Mouse (Mus musculus) R1 (cell line): ENCODE results near the gene Fjx1.

ENCODE experiments used
- DNase-seq: peaks from one replicate; pipeline ENCODE4 v3.0.0-alpha.2; 2018; ENCODE audit warnings: low read depth, low spot score

Fjx1 gene

GRCm38 (mm10) chr2:102451671-102452549 is at the start of gene Fjx1:
Fjx1 (minus strand) TSS chr2:102452499.
- peak; percentile 90 for DNase-seq

DNA sequence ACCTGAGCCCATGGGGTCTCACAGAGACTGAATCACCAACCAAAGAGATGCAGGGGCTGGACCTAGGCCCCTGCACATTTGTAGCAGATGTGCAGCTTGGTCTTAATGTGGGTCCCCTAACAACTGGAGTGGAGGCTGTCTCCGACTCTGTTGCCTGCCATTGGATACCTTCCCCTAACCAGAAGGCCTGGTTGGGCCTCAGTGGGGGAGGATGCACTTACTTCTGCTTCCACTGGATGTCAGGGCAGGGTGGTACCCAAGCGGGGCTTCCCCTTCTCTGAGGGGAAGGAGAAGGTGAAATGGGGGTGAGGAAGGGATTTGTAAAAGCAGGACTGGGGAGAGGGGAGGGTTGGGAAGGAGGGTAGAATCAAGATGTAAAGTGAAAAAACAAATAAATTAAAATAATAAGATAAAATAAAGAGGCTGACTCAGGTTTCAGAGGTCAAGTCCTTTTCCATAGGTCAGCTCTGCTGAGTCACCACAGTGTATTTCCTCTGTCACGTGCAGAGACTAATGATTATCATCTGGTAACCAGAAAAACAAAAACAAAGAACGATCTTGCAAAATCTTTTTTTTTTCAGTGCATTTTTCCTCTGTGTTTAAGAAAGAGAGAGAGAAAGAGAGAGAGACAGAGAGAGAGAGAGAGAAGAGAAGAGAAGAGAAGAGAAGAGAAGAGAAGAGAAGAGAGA is 47.8 kb upstream of the Fjx1 start:
- no peak for DNase-seq

DNA sequence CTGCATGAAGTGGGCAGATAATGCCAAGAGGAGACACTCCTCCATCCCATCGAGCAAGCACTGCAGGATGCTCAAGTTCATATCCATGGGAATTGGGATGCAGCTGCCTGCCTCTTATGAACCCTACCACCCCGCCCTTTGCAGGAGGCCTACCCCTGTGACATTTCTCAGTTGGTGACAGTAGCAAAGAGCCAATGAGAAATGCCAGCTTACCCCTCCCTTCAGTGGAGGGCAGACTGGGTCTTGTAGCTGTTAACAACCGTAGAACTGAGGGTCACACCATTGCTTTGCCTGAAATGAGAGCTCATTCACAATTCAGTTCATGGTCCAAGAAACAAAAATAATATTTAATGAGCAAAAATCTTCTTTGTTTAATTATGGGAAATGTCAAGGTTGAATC is 28.4 kb upstream of the Fjx1 start:
- DNase-seq: no peak

DNA sequence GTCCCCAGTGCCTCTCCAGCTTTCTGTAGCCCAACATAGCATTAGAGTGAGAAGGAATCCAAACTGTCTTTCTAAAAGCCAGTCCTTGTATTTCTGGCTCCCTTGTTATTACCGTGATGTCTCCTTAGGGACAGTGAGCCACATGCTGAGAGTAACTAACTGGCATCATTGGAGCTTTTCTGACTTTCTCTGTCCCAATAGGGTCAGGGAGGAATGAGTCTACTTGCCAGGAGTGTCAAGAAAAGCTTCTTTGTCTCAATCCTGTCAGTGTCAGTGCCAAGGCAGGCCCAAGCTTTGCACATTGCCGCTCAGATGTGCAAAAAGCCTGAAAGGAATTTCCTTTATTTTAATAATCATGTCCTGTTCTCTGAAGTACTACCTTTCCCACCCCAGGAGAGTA is 23.8 kb upstream of the Fjx1 start:
- no peak for DNase-seq

GRCm38 (mm10) chr2:102468645-102469044 is 16.3 kb upstream of the Fjx1 start:
- DNase-seq: no peak

- DNase-seq: no peak
Observed at GRCm38 (mm10) chr2:102464342-102464732, 12.0 kb upstream of the Fjx1 start.

DNA sequence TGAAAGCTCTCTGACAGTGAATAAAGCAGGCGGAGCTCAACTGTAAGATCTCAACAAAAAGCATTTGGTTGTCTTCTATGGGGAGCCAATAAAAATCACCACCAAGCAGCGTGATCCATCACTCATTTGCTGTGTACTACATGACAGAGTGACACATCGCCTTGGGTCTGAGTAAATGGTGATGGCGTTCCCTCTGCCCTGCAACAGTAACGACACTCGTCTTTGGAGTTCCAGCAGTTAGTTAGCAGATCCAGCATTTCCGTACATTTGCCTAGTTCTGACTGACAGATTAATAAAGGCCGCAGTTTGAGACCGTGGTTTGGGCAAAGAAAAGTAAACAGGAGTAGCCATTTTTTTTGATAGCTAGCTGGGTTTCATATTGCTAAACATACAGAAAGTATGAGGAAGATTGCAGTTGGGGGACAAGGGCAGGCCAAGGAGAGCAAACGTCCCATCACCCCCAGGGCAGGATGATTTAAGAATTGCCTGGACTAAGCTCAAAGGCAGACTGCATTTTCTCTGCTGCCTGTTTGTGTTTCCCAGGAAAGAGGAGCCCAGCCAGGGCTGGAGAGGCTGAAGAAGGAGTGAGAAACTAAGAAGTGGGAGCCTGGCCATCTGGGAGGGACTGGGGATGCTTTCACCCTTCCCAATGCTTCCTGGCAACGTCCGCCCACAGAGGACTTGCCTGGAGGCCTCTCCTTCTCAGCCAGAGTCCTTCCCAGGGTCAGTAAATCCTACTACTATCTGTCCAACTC is 11.5 kb upstream of the Fjx1 start:
- no peak for DNase-seq

DNA sequence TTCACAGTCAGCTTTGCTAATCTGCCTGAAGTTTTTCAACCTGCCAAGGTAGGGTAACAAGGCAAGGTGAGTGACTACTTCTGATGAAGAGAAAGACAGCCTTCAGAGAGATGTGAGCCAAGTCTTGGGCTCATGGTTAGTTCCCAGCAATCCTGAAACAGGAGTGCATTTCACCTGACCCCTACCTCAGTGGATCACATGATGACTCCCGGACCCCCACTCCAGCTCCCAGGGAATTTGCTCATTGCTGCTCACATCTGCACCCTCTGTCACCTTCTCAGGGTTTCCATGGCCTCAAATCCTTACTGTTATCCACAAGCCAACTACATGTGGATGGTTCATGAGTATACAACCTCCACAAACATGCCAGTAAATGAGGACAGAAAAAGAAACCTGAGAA is 9.2 kb upstream of the Fjx1 start:
- DNase-seq: no peak

- DNase-seq: no peak
Observed at GRCm38 (mm10) chr2:102455126-102455525, 2.8 kb upstream of the Fjx1 start.

GRCm38 (mm10) chr2:102453447-102453846 is 1.1 kb upstream of the Fjx1 start:
- peak; percentile 29 for DNase-seq

- peak; percentile 72 for DNase-seq
Observed at GRCm38 (mm10) chr2:102450761-102451670, 1.3 kb downstream of the Fjx1 start.

- peak; percentile 59 for DNase-seq
Observed at GRCm38 (mm10) chr2:102450248-102450760, 2.0 kb downstream of the Fjx1 start.

GRCm38 (mm10) chr2:102449630-102450247 is 2.6 kb downstream of the Fjx1 start:
- DNase-seq: peak; percentile 52

DNA sequence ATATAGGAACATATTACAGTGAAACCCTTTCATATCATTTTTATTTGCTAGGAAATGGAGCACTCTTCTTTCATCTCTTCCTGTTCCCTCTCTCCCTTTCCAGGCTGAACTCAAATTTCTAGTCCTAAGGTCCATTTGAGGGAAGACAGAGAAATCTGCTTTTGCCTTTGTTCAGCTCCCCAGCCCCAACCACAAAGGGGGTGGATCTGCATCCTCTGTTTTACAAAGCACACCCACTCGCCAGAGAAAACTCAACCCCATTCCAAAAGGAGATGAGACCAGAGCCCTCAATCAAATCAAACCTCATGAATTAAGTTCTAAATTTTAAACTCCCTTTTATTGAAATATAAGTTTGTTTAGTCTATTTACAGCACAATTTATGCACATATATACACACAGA is 3.2 kb downstream of the Fjx1 start:
- no peak for DNase-seq

DNA sequence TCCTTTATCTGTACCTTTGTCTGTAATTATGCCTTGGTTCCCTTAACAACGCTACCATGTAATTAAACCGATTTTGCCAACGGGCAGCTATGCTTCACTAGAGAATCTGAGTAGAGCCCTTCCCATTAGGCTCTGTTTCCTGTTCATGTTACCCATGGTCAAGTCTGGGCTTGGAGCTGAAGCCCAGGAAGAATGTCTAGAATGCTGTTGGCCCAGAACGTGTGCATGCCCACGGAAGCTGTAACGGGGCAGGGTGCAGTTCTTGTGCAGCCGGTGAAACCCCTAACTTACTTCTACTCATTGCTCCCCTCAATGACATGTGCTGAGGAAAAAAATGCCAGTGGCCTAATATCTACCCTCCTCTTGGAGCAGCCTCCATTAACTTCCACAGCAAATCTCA is 4.5 kb downstream of the Fjx1 start:
- no peak for DNase-seq

- no peak for DNase-seq
Observed at GRCm38 (mm10) chr2:102446851-102447250, 5.4 kb downstream of the Fjx1 start.

GRCm38 (mm10) chr2:102437357-102438030 is 14.8 kb downstream of the Fjx1 start:
- no peak for DNase-seq

DNA sequence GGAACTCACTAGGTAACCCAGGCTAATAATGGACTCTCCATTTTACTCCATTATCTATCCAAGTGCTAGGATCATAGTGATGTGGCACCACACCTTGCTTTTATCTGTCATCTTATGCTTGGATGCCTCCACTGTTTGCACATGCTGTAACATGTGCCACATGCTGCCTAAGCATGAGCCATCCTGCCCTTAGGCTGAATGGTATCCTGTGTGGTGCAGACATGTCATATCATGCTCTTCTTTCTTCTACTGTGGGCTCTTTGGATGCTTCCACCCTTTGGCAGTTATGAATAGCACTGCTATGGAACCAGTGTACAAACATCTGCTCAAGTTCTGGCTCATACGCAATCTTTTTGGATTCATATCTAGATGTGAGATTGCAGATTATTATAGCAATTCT is 18.4 kb downstream of the Fjx1 start:
- no peak for DNase-seq

DNA sequence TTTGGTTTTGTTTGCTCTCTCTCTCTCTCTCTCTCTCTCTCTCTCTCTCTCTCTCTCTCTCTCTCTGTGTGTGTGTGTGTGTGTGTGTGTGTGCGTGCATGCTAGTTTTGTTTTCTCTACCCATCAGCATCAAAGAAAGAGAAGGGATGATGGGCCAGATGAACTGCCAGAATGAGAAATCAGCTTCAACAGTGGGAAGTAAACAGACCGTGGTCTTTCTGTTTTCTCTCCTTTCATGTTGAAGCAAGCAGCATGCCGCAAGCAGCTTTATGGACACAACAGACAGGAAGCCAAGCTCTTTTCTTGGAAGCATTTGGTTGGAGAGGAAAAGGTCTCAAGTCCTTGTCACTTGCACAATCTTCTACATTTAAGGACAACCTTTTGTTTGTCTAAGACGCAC is 21.2 kb downstream of the Fjx1 start:
- DNase-seq: no peak

GRCm38 (mm10) chr2:102427974-102428373 is 24.3 kb downstream of the Fjx1 start:
- DNase-seq: no peak
